22 mouse cellular contexts compared by ENCODE assay signal in genomic region chr11:44984381-44984780, GRCm38 (mm10).
DNase-seq lines count a peak whose midpoint lies in the region; ATAC-seq and TF ChIP-seq lines count a peak whose summit lies in the region.
"Had no signal": no experiment of that assay in that cellular context is flagged by ENCODE, and none has a peak within 500 bp of the region (broad histone marks: within the 10 kb centered on the region; RNA-seq: fewer than 3 reads in every experiment).

No protein-coding gene starts in this region.

- no peaks in the 10 kb centered on the region for H3K36me3 ChIP-seq in forebrain, embryonic 10.5 days (replicated peaks)
- no peaks in the 10 kb centered on the region for H3K36me3 ChIP-seq in forebrain, embryonic 16.5 days (ENCODE audit: control insufficient read depth, insufficient read depth)
- H3K36me3 ChIP-seq in kidney, adult 2 months (ENCODE audit: control insufficient read depth, insufficient read depth, low read length) = no peaks in the 10 kb centered on the region
- H3K36me3 ChIP-seq in neural tube, embryonic 13.5 days = no peaks in the 10 kb centered on the region
- H3K36me3 ChIP-seq: embryonic facial prominence, embryonic 12.5 days; forebrain, embryonic 12.5 days; G1E; heart, embryonic 12.5 days; hindbrain, embryonic 15.5 days had no signal

- no peak overlapping the region for H3K4me3 ChIP-seq in forebrain, embryonic 10.5 days
- no peak overlapping the region for H3K4me3 ChIP-seq in forebrain, embryonic 16.5 days (replicated peaks; ENCODE audit: low read length)
- H3K4me3 ChIP-seq in kidney, adult 2 months (ENCODE audit: insufficient read depth, low read depth, low read length) = no peak overlapping the region
- H3K4me3 ChIP-seq in neural tube, embryonic 13.5 days = no peak overlapping the region
- H3K4me3 ChIP-seq: embryonic facial prominence, embryonic 12.5 days; forebrain, embryonic 12.5 days; heart, embryonic 12.5 days; hindbrain, embryonic 15.5 days had no signal

- 42% methylated on average over 7 of the region's 7 CpGs for WGBS in forebrain, embryonic 10.5 days
- WGBS in forebrain, embryonic 16.5 days = 16% methylated on average over 7 of the region's 7 CpGs
- WGBS in kidney, adult 2 months = 47% methylated on average over 7 of the region's 7 CpGs
- WGBS in neural tube, embryonic 13.5 days = 29% methylated on average over 7 of the region's 7 CpGs

- no peak for TF ChIP-seq POLR2A in kidney, adult 2 months (IDR thresholded peaks at IDR 0.05; ENCODE audit: low read depth, low read length)

- H3K27ac ChIP-seq in forebrain, embryonic 10.5 days = peak overlapping the region; percentile 16; the same call in 1 of the 2 replicates
- H3K27ac ChIP-seq in forebrain, embryonic 16.5 days (ENCODE audit: low read length) = no peak overlapping the region
- H3K27ac ChIP-seq in kidney, adult 2 months (ENCODE audit: insufficient read depth, low read depth, low read length) = peak overlapping the region; percentile 31
- peak overlapping the region; percentile 50 for H3K27ac ChIP-seq in neural tube, embryonic 13.5 days (replicated peaks)
- H3K27ac ChIP-seq: embryonic facial prominence, embryonic 12.5 days; forebrain, embryonic 12.5 days; hindbrain, embryonic 15.5 days had no signal

- H3K9ac ChIP-seq in forebrain, embryonic 16.5 days (replicated peaks; ENCODE audit: low read depth, low read length) = no peak overlapping the region
- H3K9ac ChIP-seq in neural tube, embryonic 13.5 days = no peak overlapping the region
- H3K9ac ChIP-seq: embryonic facial prominence, embryonic 12.5 days; forebrain, embryonic 12.5 days; forebrain, postnatal 0 days; heart, embryonic 12.5 days; hindbrain, embryonic 15.5 days had no signal

- no peak for ATAC-seq in forebrain, embryonic 16.5 days
- no peak for ATAC-seq in neural tube, embryonic 13.5 days (ENCODE audit: low read depth)
- ATAC-seq: CD4-positive, CD25-positive, alpha-beta regulatory T cell, adult 4 months; forebrain, postnatal 0 days had no signal

- DNase-seq in forebrain, embryonic 10.5 days (ENCODE audit: extremely low spot score, low spot score) = no peak
- peak; percentile 32 for DNase-seq in kidney, adult 2 months
- no peak for DNase-seq in kidney, adult 11 months
- DNase-seq in neural tube, embryonic 10.5 days (ENCODE audit: extremely low spot score, low spot score) = no peak
- no peak for DNase-seq in layer of hippocampus, adult 9-11 months
- DNase-seq: adrenal gland, postnatal 10 days; B cell, adult 2 months; cerebellum, adult 11-12 months; cerebellum, adult 9-10 months; cerebellum, postnatal 25 days; forebrain, postnatal 0 days; gastrocnemius, postnatal 36 days; heart, adult 18-20 months; heart, postnatal 36 days had no signal

- no peaks in the 10 kb centered on the region; the same call in 1 of the 2 replicates for H3K27me3 ChIP-seq in forebrain, embryonic 10.5 days (ENCODE audit: poor library complexity, severe bottlenecking)
- H3K27me3 ChIP-seq in forebrain, embryonic 16.5 days (replicated peaks; ENCODE audit: control insufficient read depth, insufficient read depth, low read length) = peaks cover 6% of the 10 kb centered on the region
- no peaks in the 10 kb centered on the region for H3K27me3 ChIP-seq in kidney, adult 2 months (replicated peaks; ENCODE audit: control insufficient read depth, insufficient read depth, low read length)
- H3K27me3 ChIP-seq in neural tube, embryonic 13.5 days = no peaks in the 10 kb centered on the region
- H3K27me3 ChIP-seq: embryonic facial prominence, embryonic 12.5 days; heart, embryonic 12.5 days; hindbrain, embryonic 15.5 days had no signal

- H3K9me3 ChIP-seq in forebrain, embryonic 10.5 days = no peaks in the 10 kb centered on the region
- H3K9me3 ChIP-seq in forebrain, embryonic 16.5 days (ENCODE audit: control insufficient read depth, low read length) = no peaks in the 10 kb centered on the region
- H3K9me3 ChIP-seq in neural tube, embryonic 13.5 days = no peaks in the 10 kb centered on the region
- H3K9me3 ChIP-seq: embryonic facial prominence, embryonic 12.5 days; forebrain, embryonic 12.5 days; G1E; heart, embryonic 12.5 days; hindbrain, embryonic 15.5 days had no signal

- no peak overlapping the region for H3K4me2 ChIP-seq in forebrain, embryonic 16.5 days (ENCODE audit: low read length)
- no peak overlapping the region for H3K4me2 ChIP-seq in neural tube, embryonic 13.5 days
- H3K4me2 ChIP-seq: embryonic facial prominence, embryonic 12.5 days; forebrain, embryonic 12.5 days; heart, embryonic 12.5 days; hindbrain, embryonic 15.5 days had no signal

- TF ChIP-seq CTCF in kidney, adult 2 months (conservative IDR thresholded peaks at IDR 0.05; ENCODE audit: insufficient read depth, insufficient read length, low read depth, low read length) = no peak

- H3K4me1 ChIP-seq in forebrain, embryonic 10.5 days = peaks cover 20% of the 10 kb centered on the region
- H3K4me1 ChIP-seq in forebrain, embryonic 16.5 days (replicated peaks; ENCODE audit: control insufficient read depth, insufficient read depth, low read length) = no peaks in the 10 kb centered on the region
- no peaks in the 10 kb centered on the region for H3K4me1 ChIP-seq in kidney, adult 2 months (ENCODE audit: control insufficient read depth, insufficient read depth, low read length)
- peaks cover 50% of the 10 kb centered on the region for H3K4me1 ChIP-seq in neural tube, embryonic 13.5 days (replicated peaks)
- H3K4me1 ChIP-seq: embryonic facial prominence, embryonic 12.5 days had no signal
